Mouse (Mus musculus): ENCODE results near the gene Kcna5. TPM values are rescaled to one million over a fixed set of nuclear protein-coding genes. Genes with fewer than 3 reads are reported as not detected.

The Kcna5 gene
- total RNA-seq, 2 experiments from 2014 or later = 3.2 to 7.8 TPM

DNA sequence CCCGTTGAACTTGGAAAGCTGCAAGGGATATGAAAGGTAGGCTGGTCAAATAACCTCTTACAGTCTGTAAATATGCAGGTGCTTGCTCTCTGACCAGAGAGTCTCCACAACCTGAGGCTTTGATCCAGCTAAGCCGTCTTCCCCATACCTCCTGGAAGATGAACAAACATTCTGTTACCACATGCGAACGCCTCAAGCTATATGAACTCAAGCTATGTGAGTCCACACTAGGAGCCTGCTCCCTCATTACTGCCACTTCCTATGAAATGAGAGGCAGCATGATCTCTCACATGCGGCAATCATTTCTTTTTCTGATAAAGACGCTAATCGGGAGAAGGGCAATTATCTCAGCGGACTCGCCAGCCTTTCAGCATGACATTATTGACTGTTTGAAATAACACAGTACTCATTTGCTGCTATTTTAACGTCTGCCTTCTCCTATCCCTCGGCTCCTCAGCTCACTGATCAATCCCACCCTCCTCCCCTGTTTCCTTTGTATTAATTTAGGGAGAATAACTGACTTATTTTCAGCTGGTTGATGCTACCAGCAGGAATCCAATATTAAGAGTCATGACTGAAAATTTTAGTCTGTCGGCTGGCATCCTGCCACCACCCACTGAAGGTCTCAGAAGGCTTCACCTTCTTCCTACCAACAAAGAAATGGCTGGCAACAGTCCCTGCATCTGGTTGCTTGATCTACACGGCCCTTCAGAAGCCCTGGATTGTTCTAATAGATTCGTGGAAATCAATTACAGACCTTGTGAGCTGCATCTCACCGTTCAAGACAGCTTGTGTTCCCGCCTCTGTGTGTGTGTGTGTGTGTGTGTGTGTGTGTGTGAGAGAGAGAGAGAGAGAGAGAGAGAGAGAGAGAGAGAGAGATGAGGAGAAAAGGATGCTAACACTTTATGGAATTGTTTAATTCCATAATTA, 9.2 kb upstream of the Kcna5 start:
- DNase-seq (ENCODE audit: low spot score in 2 of 2) = no peak
- intact Hi-C loops (cut with DNase I) = no loop called here

DNA sequence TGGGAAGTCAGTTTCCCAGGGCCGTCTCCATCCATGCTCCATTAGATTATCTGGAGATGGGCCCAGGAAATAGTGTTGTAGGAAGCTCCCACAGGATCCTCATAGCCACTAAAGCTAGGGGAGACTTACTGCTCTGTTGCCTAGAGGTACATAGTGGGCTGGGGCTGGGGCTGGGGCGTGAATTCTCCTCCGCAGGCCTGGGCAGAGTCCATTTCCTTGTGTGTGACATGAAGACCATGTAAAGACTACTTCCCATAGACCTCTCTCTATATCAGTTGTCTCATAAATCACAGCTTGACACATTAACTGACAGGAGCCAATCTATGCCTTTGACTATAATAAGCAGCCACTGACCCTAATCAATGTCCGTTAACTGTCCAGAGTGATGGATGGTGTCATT, 7.5 kb upstream of the Kcna5 start:
- intact Hi-C loops (cut with DNase I) = no loop called here

DNA sequence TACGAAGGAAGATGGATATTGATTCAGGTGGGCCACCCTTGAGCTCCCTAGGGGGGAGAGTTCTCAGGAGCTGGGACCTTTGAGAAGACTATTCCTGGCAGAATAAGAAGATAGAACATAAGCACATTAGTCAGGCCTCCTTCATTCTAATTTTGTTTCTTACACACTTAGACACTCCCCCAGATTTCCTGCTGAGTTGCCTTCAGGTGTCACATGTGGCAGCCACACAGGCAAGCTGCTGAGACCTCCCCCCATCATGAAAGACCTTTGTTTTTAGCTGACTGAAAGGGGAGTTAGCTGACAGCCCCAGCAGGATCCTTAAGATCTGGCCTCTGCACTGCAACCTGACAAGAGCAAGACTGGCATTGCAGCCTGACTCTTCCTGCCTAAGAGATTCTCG, 2.3 kb upstream of the Kcna5 start:
- DNase-seq (ENCODE audit: low spot score in 2 of 2) = no peak
- intact Hi-C loops (cut with DNase I) = no loop called here

More for the DNA sequence above, 7.5 kb upstream of the Kcna5 start:
- no peak for DNase-seq (ENCODE audit: low spot score in 2 of 2)

DNA sequence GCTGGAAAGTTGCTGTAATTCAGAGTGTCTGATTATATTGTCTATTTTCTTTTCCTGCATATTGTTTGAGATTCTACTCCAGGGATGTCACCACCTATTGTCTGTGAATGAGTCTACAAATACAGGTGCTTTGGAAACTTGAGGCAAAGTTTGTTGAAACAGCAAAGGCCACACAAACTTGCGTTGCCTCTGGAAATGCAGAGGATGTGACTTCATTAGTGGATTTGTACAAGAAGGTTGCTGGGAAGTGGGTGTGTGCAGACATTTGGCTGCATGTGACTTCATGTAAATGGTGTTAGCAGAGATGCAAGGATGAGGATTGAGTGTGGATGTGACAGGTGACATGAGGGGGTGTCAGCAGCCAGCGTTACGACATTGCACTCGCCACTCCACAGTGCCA, 1.7 kb upstream of the Kcna5 start:
- intact Hi-C loops (cut with DNase I) = no loop called here
- DNase-seq (ENCODE audit: low spot score in 2 of 2) = no peak

DNA sequence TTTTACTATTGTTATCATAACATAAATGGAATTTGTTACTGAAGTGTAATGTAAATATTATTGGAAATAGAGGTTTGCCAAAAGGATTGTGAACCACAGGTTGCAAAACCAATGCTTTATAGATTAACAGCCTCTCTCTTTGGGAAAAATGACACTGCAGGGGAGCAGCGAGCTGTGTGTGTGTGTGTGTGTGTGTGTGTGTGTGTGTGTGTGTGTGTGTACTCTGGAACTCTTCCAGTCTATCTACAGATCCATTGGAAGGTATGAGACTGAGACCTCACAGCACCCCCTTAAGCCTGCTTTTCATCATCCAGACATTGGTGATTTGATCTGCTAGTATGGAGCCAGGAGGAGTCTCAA, 679 bp upstream of the Kcna5 start:
- no peak for DNase-seq (ENCODE audit: low spot score in 2 of 2)
- intact Hi-C loops (cut with DNase I) = no loop called here

DNA sequence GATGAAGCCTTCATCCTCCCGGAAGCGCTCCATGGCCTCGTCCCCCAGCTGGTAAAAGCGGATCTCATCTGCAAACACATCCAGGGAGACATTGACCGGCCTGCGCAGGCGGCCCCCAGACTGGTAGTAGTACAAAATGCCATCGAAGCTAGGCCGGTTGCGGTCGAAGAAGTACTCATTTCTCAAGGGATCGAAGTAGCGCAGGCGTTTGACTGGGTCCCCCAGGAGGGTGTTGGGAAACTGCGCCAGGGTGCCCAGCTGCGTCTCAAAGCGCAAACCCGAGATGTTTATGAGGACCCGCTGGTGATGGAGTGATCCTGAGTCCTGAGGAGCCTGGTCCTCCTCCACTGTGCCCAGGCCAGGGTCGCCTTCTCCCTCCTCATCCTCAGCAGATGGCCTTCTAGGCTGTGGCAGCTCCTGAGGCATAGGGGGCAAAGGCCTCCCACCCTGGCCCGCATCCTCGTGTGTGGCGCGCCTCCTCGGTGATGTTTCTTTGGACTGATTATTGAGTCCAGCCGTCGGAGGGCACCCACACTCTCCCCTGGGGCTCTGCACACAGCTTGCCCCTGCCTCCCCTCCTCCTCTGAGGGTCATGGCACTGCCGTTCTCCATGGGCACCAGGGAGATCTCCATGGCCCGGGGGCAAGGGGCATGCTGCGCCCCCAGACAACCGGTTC, 543 bp downstream of the Kcna5 start:
- DNase-seq (ENCODE audit: low spot score in 2 of 2) = no peak
- intact Hi-C loops (cut with DNase I) = no loop called here

DNA sequence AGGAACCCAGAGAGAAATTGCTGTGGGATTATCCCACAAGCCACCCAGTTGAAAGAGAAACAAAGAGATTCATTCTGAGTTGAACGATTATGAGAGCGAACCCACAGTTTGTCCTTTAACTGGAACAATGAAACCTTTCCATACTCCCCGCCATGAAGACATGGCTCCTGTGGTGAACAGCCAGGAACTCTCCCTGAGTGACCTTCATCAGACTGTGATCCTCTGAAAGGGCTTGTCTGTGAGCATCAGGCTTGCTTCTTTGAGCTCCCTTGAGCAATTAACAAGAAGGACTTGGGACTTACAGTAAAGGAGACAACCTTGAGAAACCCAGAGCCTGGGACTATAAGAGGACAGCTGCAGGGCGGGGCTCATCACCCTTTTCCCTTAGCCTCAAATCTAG, 3.9 kb downstream of the Kcna5 start:
- intact Hi-C loops (cut with DNase I) = no loop called here
- no peak for DNase-seq (ENCODE audit: low spot score in 2 of 2)

DNA sequence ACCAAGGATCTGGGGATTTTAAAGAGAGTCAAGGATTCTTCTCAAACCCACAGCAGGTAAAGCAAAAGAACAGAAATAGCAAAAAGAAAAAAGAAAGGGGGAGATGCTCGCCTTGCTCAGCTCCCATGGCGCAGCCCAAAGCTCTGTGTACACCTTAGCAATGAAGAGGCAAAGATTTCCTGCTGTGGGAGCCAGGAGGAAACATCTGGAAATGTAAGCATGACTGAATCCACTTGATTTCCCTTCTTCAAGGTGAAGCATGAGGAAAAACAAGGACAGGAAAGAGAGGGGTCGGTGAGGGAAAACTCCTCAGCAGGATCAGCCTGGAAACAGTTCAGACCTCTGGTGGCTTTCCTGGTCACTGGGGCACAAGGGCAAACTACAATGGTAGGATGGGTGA, 5.2 kb downstream of the Kcna5 start:
- DNase-seq (ENCODE audit: low spot score in 2 of 2) = no peak
- intact Hi-C loops (cut with DNase I) = no loop called here

DNA sequence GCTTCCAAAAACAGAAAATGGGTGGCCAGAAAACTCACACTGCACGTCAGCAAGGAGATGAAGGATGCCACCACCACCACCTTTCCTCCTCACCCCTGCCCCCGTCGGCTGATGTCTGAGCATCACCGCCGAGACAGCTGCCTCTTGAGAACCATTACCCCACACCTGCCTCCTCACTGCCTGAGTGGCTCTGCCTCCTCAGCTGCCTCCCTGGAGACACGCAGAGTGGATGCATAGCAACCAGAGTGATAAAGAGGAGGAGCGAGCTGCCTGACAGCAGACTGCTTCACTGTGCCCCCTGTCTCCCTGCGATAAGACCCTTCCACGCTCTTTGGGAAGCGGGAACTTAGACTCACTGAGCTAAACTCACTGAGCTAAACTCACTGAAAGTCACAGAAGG, 20.5 kb downstream of the Kcna5 start:
- intact Hi-C loops (cut with DNase I) = no loop called here
- peak; percentile 48 to 73 for DNase-seq (ENCODE audit: low spot score in 2 of 2)

DNA sequence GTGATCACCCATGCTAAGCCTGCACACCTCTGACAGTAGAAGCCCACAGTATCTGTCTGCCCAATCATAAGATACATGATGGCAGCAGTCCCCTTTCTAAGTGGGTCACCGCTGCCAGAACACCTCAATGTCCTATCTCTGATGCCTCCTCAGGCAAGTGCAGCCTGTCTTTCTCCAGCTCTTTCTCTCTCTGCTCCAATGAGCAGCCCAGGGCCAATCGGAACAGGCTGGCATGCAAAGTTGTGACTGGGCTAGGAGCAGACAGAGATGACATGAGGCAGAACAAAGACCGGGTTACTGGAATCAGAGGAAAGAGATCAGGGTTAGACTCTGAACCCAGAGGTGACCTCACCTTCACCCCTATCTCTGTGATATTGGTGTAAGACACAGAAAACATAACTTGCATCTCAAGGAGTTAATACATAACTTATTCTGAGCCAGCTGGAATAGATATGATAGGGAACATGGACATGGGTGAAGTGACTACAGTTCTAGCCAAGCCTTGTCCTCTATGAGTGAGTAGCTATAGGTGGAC, 21.4 kb downstream of the Kcna5 start:
- intact Hi-C loops (cut with DNase I) = no loop called here
- DNase-seq (ENCODE audit: low spot score in 2 of 2) = no peak

DNA sequence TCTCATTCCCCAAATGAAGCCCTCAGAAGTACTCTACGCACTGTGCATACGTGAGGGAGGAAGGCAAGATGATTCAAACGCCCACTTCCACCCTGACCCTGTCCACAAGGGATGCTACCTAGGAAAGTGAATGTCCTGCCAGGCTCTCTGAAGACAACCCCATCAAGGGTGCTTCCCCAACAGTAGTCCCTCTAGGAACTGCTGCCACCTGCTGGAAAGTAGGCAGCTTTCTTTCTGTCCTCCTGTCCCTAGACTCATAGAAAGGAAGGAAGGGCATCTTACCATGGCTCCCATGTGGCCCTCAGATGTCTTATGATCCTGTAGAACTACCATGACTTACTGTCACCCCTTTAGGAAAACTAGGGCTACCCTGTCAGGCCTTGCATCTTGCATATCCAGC, 22.1 kb downstream of the Kcna5 start:
- peak in 1 of 2 experiments; percentile 16 for DNase-seq (ENCODE audit: low spot score in 2 of 2)
- intact Hi-C loops (cut with DNase I) = no loop called here

DNA sequence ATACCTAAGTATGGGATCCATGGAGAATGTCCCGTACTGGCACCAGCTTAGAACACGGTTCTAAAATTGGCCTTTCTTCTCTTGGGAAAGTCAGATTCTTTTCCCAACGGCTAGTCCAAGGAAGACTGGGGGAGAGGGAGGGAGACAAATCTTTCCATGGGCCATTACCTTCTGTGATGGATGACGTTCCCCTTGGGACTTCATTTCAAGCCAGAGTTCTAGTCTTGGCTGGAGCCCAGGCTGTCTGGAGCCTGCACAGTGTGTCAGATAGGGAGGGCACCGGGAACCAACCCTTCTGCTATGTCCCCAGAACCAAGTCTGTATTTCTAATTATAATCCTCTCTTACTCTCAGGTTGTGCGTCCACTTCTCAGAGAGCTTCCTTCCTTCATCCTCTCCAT, 26.5 kb downstream of the Kcna5 start:
- no peak for DNase-seq (ENCODE audit: low spot score in 2 of 2)
- intact Hi-C loops (cut with DNase I) = loop anchor here (10.0 kb wide), 1 partner anchor 426 kb away; the partner anchor contains the start of genes D6Wsu163e and Rad51ap1

DNA sequence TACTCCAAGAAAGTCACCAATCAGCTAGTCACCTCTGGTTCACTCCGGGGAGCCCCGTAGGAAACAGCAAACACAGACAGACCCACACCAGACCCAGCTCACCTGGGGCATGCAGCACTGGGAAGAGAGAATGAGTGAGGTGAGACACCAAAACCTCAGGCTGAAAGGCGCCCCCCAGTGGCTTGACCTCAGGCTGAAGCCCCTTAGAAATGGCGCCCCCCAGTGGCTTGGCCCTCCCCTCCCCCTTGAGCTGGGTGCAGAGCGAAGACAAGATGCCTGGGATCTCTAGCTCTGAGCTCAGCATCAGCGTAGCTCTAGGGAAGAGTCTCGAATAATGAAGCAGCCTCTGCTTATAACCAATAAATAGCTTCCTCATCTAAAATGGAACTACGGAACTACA, 31.3 kb downstream of the Kcna5 start:
- intact Hi-C loops (cut with DNase I) = loop anchor here (5.0 to 10.0 kb wide), 2 partner anchors 198 to 431 kb away; partner anchors contain the start of genes D6Wsu163e and Rad51ap1
- no peak for DNase-seq (ENCODE audit: low spot score in 2 of 2)

DNA sequence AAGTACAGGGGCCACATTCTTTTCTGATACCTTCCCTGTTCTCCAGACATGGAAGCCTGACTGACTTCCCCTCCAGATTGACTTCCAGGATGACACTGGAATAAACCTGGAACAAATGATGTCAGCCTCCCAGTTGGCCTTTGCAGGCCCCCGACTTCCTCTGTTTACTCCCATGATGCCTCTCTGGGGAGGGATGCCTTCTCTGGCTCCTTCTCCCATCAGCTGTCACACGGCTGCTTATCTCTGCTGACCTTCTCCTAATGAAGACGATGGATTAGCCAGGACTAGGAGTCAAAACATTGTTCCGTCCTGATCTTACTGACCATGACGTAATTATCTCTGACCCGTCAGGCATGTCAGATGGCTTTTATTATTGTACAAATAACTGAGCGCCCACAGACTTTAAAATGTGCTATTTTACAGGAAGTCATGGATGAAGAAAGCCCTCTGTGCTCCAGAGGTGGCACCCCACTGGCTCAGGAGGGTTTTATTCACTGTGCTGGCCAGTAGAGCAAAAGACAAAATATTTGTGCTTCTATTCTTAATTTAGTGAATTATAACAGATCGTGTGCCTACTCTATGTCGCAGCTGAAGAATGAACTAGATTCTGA, 32.4 kb downstream of the Kcna5 start:
- intact Hi-C loops (cut with DNase I) = loop anchor here (5.0 to 10.0 kb wide), 2 partner anchors 200 to 432 kb away; partner anchors contain the start of genes D6Wsu163e and Rad51ap1
- DNase-seq (ENCODE audit: low spot score in 2 of 2) = no peak

DNA sequence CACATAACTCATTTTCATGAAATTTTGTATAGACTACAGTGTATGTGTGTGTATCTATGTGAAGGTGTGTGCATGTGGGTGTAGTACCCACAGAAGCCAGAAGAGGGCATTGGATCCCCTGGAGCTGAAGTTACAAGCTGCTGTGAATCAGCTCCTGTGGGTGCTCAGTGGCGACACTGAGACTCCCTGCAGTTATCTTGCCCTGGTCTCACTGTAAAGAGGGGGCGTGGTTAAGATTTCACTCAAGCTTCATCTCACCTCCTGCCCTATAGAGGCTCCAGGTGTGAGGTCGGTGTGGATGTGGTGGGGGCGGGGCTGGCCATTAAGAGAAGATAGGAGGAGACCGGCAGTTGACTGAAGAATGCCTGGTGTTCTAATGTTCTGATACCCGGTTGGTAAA, 34.2 kb downstream of the Kcna5 start:
- intact Hi-C loops (cut with DNase I) = loop anchor here (1.0 to 10.0 kb wide), 3 partner anchors 52 to 434 kb away; partner anchors contain the start of genes D6Wsu163e and Rad51ap1
- no peak for DNase-seq (ENCODE audit: low spot score in 2 of 2)

DNA sequence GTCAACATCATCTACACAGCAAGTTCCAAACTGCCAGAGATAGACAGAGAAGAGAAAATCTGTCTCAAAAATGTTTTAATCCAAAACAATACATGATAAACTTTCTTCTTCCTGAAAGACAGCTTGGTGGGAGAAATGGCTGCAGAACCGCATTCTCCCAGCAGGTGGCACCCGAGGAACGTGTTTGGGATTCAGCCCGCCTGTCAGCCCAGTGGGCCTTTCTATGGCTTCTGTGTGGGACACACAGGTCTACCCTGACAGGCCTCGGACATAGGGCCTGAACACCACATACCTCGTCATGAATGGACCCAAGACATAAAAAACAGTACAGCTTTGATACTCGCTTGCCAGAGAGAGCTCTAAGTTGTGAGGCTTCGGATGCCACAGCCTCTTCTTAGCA, 35.1 kb downstream of the Kcna5 start:
- peak; percentile 81 to 84 for DNase-seq (ENCODE audit: low spot score in 2 of 2)
- intact Hi-C loops (cut with DNase I) = loop anchor here (1.0 to 10.0 kb wide), 3 partner anchors 53 to 435 kb away; partner anchors contain the start of genes D6Wsu163e and Rad51ap1

DNA sequence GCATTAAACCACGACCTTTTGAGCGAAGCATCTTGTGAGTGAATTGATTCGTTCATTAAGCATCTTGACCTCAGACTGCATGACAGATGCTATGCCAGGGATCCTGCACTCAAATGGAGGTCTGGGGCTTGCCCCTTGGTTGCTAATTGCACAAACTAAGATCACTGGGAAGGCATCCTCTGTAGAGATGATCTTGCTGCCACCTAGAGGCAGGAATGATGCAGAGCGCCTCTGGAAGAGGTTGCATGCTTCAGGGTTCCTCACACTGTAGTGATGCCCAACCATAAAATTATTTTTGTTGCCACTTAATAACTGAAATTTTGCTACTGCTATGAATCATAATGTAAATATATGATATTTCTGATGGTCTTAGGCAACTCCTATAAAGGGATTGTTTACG, 37.3 kb downstream of the Kcna5 start:
- intact Hi-C loops (cut with DNase I) = no loop called here
- DNase-seq (ENCODE audit: low spot score in 2 of 2) = peak; percentile 56 to 60

DNA sequence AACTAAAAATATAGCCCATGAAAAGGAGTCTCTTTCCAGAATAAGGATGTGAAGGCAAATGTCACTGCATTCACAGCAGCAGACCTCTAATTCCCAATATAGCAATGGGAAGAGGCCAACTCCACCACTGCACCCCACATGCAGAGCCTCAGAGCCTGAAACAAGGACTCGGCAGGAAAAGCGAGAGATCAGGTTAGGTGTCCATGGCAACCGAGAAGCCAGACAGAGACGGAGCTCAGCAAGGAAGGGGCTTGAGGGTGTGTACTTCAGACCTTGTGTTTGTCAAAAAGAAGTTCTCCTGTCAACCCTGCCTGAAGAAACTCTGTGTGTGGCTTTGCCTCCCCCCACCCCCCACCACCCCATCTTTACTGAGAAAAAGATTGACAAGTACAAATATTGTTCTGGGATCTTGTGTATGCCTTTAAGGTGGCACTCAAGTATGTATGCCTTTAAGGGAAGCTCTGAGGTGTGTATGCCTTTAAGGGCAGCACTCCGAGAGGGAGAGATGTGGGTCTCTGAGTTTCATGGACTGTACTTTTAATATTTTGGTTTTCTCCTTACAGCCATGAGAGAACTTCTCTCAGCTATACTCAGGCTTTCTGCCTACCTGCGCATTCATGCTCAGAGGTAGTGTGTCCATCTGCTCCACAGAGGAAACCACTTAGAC, 37.9 kb downstream of the Kcna5 start:
- intact Hi-C loops (cut with DNase I) = no loop called here
- peak in 1 of 2 experiments; percentile 25 for DNase-seq (ENCODE audit: low spot score in 2 of 2)

DNA sequence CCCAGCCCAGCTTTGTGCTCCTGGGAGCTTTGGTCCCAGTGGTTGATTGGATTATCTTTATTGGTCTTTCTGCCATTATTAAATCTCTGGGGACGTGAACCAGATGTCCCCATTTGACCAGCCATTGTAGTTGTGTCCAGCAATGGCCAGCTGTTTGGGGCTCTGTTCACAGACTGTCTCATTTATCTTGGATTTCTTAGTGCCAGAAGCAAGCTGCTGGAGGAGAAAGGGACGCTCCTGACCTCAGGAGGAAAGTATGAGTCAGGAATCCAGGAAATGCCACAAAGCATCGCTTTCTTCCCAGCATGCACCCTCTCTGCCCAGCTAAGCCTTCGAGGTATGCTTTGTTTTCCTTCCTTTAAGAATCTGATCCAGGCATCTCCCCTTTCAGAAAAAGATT, 48.1 kb downstream of the Kcna5 start:
- no peak for DNase-seq (ENCODE audit: low spot score in 2 of 2)
- intact Hi-C loops (cut with DNase I) = no loop called here

Data from left cerebral cortex, postnatal 25 days (tissue).